Mouse (Mus musculus): ENCODE results near the gene 4930512M02Rik.

DNA sequence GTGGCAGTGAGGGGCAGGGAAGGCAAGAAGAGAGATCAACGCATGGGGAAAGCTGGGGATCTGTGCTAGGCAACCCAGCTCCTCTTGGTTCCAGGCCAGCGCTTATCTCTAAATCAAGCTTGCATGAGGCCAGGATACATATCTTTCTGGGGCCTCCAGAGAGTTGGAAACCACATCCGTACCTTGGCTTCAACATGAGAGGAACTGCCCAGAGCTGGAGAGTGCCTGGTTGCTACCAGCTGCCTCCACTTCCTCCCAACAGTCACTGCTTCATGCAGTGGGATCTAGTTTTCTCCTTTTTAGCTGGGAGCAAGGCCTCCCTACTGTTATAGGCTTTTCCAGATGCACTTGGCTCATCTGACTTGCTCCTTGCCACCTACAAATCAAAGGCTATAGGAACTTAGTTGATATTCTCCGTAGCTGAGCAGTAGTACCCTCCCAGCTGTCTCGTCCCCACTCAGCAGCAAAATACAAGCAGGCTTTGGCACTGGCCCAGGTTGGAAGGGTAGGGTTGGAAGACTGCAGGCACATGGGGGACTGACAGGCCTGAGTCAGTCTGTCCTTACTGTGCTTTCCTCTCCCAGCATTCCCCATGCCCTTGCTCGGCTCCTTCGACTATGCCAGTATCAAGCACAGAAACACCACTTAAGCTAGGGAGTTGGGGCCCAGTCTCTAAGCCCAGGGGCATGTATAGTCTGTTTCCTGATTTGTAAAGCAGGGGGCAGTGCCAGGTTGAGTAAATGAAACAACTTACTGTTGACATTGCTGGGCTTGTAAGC, 63.2 kb downstream of the 4930512M02Rik start:
- TF ChIP-seq CTCF (conservative IDR thresholded peaks at IDR 0.05; ENCODE audit: low read length): no peak
- TF ChIP-seq POU5F1 (IDR thresholded peaks at IDR 0.05; ENCODE audit: borderline replicate concordance, low read length): no peak
